Comparison of ENCODE assay signal across 11 mouse cellular contexts in the genomic region with DNA sequence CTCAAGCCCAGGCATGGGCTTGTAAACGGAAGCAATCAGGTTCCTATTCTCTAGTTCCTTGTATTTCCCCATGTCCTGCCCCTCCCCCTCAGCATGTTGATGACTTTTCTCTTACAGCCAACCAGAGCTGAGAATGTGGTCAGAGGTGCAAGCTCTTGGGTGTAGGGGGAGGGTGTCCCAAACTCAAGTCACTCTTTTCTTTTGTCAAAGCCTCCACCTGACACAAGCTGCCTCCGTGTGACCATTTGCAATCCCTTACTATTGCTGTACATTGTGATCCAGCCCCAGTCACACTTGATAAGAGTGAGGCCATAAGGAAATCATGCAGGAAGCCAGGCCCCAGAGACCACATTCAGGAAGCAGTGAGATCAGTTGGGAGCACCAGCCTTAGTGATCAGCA.
DNase-seq lines count a peak whose midpoint lies in the region; ATAC-seq lines count a peak whose summit lies in the region.
"Had no signal": no experiment of that assay in that cellular context is flagged by ENCODE, and none has a peak within 500 bp of the region (broad histone marks: within the 10 kb centered on the region; RNA-seq: fewer than 3 reads in every experiment).

No protein-coding gene starts in this region.

- no peaks in the 10 kb centered on the region for H3K36me3 ChIP-seq in heart, embryonic 11.5 days (ENCODE audit: control insufficient read depth, insufficient read depth, low read length)
- H3K36me3 ChIP-seq in limb, embryonic 10.5 days, result peaks cover 15% of the 10 kb centered on the region

- intact Hi-C loops in gastrocnemius, postnatal 14 days (cut with DNase I; ENCODE audit: low total_unique reads), result no loop called here

- no peak overlapping the region for H3K4me2 ChIP-seq in heart, embryonic 11.5 days
- H3K4me2 ChIP-seq: forebrain, embryonic 15.5 days; lung, embryonic 15.5 days had no signal

- peaks cover 27% of the 10 kb centered on the region for H3K4me1 ChIP-seq in heart, embryonic 11.5 days (ENCODE audit: control insufficient read depth, insufficient read depth, low read length)
- peaks cover 43% of the 10 kb centered on the region for H3K4me1 ChIP-seq in limb, embryonic 10.5 days
- H3K4me1 ChIP-seq: forebrain, embryonic 15.5 days; lung, embryonic 15.5 days had no signal

- no peaks in the 10 kb centered on the region for H3K27me3 ChIP-seq in heart, embryonic 11.5 days (ENCODE audit: control insufficient read depth, insufficient read depth, low read length)
- H3K27me3 ChIP-seq in limb, embryonic 10.5 days (ENCODE audit: low read depth, poor library complexity, severe bottlenecking), result no peaks in the 10 kb centered on the region
- H3K27me3 ChIP-seq: forebrain, embryonic 15.5 days; lung, embryonic 15.5 days had no signal

- H3K4me3 ChIP-seq in heart, embryonic 11.5 days (ENCODE audit: low read depth, low read length), result no peak overlapping the region
- H3K4me3 ChIP-seq in limb, embryonic 10.5 days, result no peak overlapping the region
- H3K4me3 ChIP-seq: forebrain, embryonic 15.5 days; lung, embryonic 15.5 days had no signal

- ATAC-seq in heart, embryonic 11.5 days (replicated peaks; ENCODE audit: insufficient number of reproducible peaks, low FRiP score, low TSS enrichment), result no peak
- ATAC-seq: forebrain, embryonic 15.5 days had no signal

- DNase-seq in heart, adult 18-20 months, result no peak
- peak; percentile 51 for DNase-seq in ES-CJ7 (ENCODE audit: low read depth, low spot score)
- DNase-seq in limb, embryonic 10.5 days (ENCODE audit: low spot score), result no peak
- DNase-seq in natural killer cell, adult 2 months (ENCODE audit: low spot score in 2 of 2), result peak; percentile 47 to 62
- no peak for DNase-seq in gastrocnemius, postnatal 14 days
- no peak for DNase-seq in right cerebral cortex, postnatal 25 days
- DNase-seq in cerebellum, postnatal 10 days, result no peak
- DNase-seq: cerebellum, adult 11-12 months had no signal

- H3K9ac ChIP-seq in heart, embryonic 11.5 days (ENCODE audit: low read depth, low read length), result no peak overlapping the region
- H3K9ac ChIP-seq: forebrain, embryonic 15.5 days; lung, embryonic 15.5 days had no signal

- WGBS in heart, embryonic 11.5 days (ENCODE audit: insufficient replicate concordance), result 26% methylated on average over 2 of the region's 2 CpGs
- 23% methylated on average over 2 of the region's 2 CpGs for WGBS in limb, embryonic 10.5 days

- peak overlapping the region; percentile 57; the same call in 1 of the 2 replicates for H3K27ac ChIP-seq in heart, embryonic 11.5 days (ENCODE audit: low read depth, low read length)
- 0 out of 2 replicates have a peak overlapping the region, but pooled peaks have one; percentile 9 for H3K27ac ChIP-seq in limb, embryonic 10.5 days
- H3K27ac ChIP-seq: forebrain, embryonic 15.5 days; lung, embryonic 15.5 days had no signal

- H3K9me3 ChIP-seq in heart, embryonic 11.5 days (replicated peaks; ENCODE audit: control insufficient read depth, low read length), result no peaks in the 10 kb centered on the region
- no peaks in the 10 kb centered on the region for H3K9me3 ChIP-seq in limb, embryonic 10.5 days (replicated peaks)
- H3K9me3 ChIP-seq: forebrain, embryonic 15.5 days; lung, embryonic 15.5 days had no signal

Comparison
In these comparisons a context has a peak if more than half of its experiments do, and no peak if none do; other contexts are left out.
1. DNase-seq: peak in ES-CJ7 (single experiment) and natural killer cell, adult 2 months (2 of 2); none in heart, adult 18-20 months (0 of 2), limb, embryonic 10.5 days (single experiment), gastrocnemius, postnatal 14 days (single experiment), right cerebral cortex, postnatal 25 days (single experiment) and cerebellum, postnatal 10 days (0 of 2).